Comparison of ENCODE assay signal across 8 mouse cellular contexts in genomic region chr2:74691022-74691951, GRCm38 (mm10). TPM values are rescaled to one million over a fixed set of nuclear protein-coding genes. Genes with fewer than 3 reads are reported as not detected.
DNase-seq lines count a peak whose midpoint lies in the region; ATAC-seq and TF ChIP-seq lines count a peak whose summit lies in the region.

Gene Hoxd10, plus strand, starts transcription at chr2:74691924.

- peak; percentile 59 for TF ChIP-seq CTCF in ES-Bruce4 (IDR thresholded peaks at IDR 0.05; ENCODE audit: low read depth, low read length)

- no peaks in the 10 kb centered on the region for H3K36me3 ChIP-seq in ES-Bruce4 (ENCODE audit: control insufficient read depth, insufficient read depth, low read length, poor library complexity, severe bottlenecking)
- H3K36me3 ChIP-seq in kidney, embryonic 16.5 days (ENCODE audit: insufficient read depth, low read length): no peaks in the 10 kb centered on the region; the same call in 1 of the 2 replicates
- H3K36me3 ChIP-seq in neural tube, embryonic 13.5 days: no peaks in the 10 kb centered on the region

- ATAC-seq in kidney, embryonic 16.5 days (ENCODE audit: low FRiP score, low TSS enrichment): peak; percentile 90
- ATAC-seq in neural tube, embryonic 13.5 days (ENCODE audit: low read depth): peak; percentile 78
- ATAC-seq in erythroblast, adult 5-6 weeks (replicated peaks; ENCODE audit: low FRiP score, poor library complexity, severe bottlenecking): no peak
- no peak for ATAC-seq in CD4-positive, CD25-positive, alpha-beta regulatory T cell, adult 4 months

- WGBS in kidney, embryonic 16.5 days: under 1% methylated on average over 56 of the region's 56 CpGs
- WGBS in neural tube, embryonic 13.5 days: under 1% methylated on average over 56 of the region's 56 CpGs

- peak within 1 kb of the TSS; percentile 49 for H3K4me3 ChIP-seq in ES-Bruce4 (ENCODE audit: low read depth, low read length)
- H3K4me3 ChIP-seq in kidney, embryonic 16.5 days (ENCODE audit: low read length): peak within 1 kb of the TSS; percentile 82
- peak within 1 kb of the TSS; percentile 61 for H3K4me3 ChIP-seq in neural tube, embryonic 13.5 days

- 0 out of 2 replicates have a peak within 1 kb of the TSS, but pooled peaks have one; percentile 10 for H3K9ac ChIP-seq in ES-Bruce4 (ENCODE audit: low read depth, poor library complexity, severe bottlenecking)
- peak within 1 kb of the TSS; percentile 92 for H3K9ac ChIP-seq in kidney, embryonic 16.5 days (replicated peaks; ENCODE audit: low read length)
- peak within 1 kb of the TSS; percentile 96 for H3K9ac ChIP-seq in neural tube, embryonic 13.5 days

- peak; percentile 74 for DNase-seq in adrenal gland, postnatal 10 days
- DNase-seq in gastrocnemius, postnatal 10 days: peak; percentile 73
- DNase-seq in cerebellum, postnatal 36 days: no peak

- peak within 1 kb of the TSS; percentile 80 for H3K4me2 ChIP-seq in kidney, embryonic 16.5 days (replicated peaks; ENCODE audit: low read depth, low read length)
- H3K4me2 ChIP-seq in neural tube, embryonic 13.5 days: peak within 1 kb of the TSS; percentile 67

- H3K27me3 ChIP-seq in ES-Bruce4 (ENCODE audit: control insufficient read depth, insufficient read depth, low read length, poor library complexity, severe bottlenecking): peaks cover 64% of the 10 kb centered on the region
- peaks cover 3% of the 10 kb centered on the region; the same call in 1 of the 2 replicates for H3K27me3 ChIP-seq in kidney, embryonic 16.5 days (ENCODE audit: insufficient read depth, low read length)
- peaks cover 97% of the 10 kb centered on the region for H3K27me3 ChIP-seq in neural tube, embryonic 13.5 days

- TF ChIP-seq EP300 in ES-Bruce4 (IDR thresholded peaks at IDR 0.05; ENCODE audit: insufficient read depth, low read depth, low read length): no peak

- no peaks in the 10 kb centered on the region for H3K9me3 ChIP-seq in ES-Bruce4 (replicated peaks; ENCODE audit: control insufficient read depth, insufficient read depth, low read length, poor library complexity, severe bottlenecking)
- no peaks in the 10 kb centered on the region for H3K9me3 ChIP-seq in kidney, embryonic 16.5 days (ENCODE audit: low read length)
- no peaks in the 10 kb centered on the region for H3K9me3 ChIP-seq in neural tube, embryonic 13.5 days

- H3K27ac ChIP-seq in ES-Bruce4 (ENCODE audit: insufficient read depth, low read length): no peak within 1 kb of the TSS
- H3K27ac ChIP-seq in kidney, embryonic 16.5 days (ENCODE audit: low read length): peak within 1 kb of the TSS; percentile 98
- H3K27ac ChIP-seq in neural tube, embryonic 13.5 days (replicated peaks): peak within 1 kb of the TSS; percentile 89

- no peak for TF ChIP-seq POLR2A in ES-Bruce4 (IDR thresholded peaks at IDR 0.05; ENCODE audit: insufficient read depth, low read length)

- H3K4me1 ChIP-seq in ES-Bruce4 (ENCODE audit: control insufficient read depth, insufficient read depth, low read length): no peaks in the 10 kb centered on the region
- peaks cover 33% of the 10 kb centered on the region for H3K4me1 ChIP-seq in kidney, embryonic 16.5 days (ENCODE audit: insufficient read depth, low read length)
- H3K4me1 ChIP-seq in neural tube, embryonic 13.5 days (replicated peaks): peaks cover 26% of the 10 kb centered on the region

RNA-seq across cellular contexts. Expression of gene Hoxd10, which starts in this region (rescaled TPM):
- not detected in 2 replicates for polyA plus RNA-seq in ES-Bruce4 (2011; ENCODE audit: insufficient read depth, insufficient read length, low read depth, missing spikeins)
- under 1 TPM; 0.15 to 0.27 TPM for total RNA-seq in adrenal gland, postnatal 10 days (2021)
- 1 to 10 TPM; 3.9 to 4.5 TPM for total RNA-seq in gastrocnemius, postnatal 10 days (2021)
- polyA plus RNA-seq in kidney, embryonic 16.5 days (2015; fragmentation: Nextera tagmentation; extraction: Ambion mirVana): 33.5 and 38.5 TPM in 2 replicates
- 87.2 and 132 TPM in 2 replicates for polyA plus RNA-seq in neural tube, embryonic 13.5 days (2015; fragmentation: Nextera tagmentation; extraction: Ambion mirVana)
- not detected in 2 replicates for total RNA-seq in erythroblast, adult 5-6 weeks (2015; ENCODE audit: low replicate concordance)
- 0.42 TPM in 1 of 2 replicates, not detected in the other for total RNA-seq in erythroblast, adult 5-6 weeks (2017; ENCODE audit: low replicate concordance)
- not detected for polyA plus RNA-seq in CD4-positive, CD25-positive, alpha-beta regulatory T cell, adult 4 months (2017; shearing (Covaris generic))

Comparison
In these comparisons a context has a peak if more than half of its experiments do, and no peak if none do; other contexts are left out.
1. RNA of gene Hoxd10 (polyA plus RNA-seq): 87.2 to 132 TPM in neural tube, embryonic 13.5 days and 33.5 to 38.5 TPM in kidney, embryonic 16.5 days; not detected in ES-Bruce4 and not detected in CD4-positive, CD25-positive, alpha-beta regulatory T cell, adult 4 months; every median in the first group is over 10 times any median in the second.
2. Peak in DNase-seq in adrenal gland, postnatal 10 days; RNA of the gene not detected or under 1 TPM.
3. H3K9ac ChIP-seq: peak in every context shown above with its lines; median percentile 96 in neural tube, embryonic 13.5 days; 92 in kidney, embryonic 16.5 days; 10 in ES-Bruce4.
4. ATAC-seq: peak in kidney, embryonic 16.5 days (single experiment) and neural tube, embryonic 13.5 days (single experiment); none in erythroblast, adult 5-6 weeks (single experiment) and CD4-positive, CD25-positive, alpha-beta regulatory T cell, adult 4 months (single experiment).
5. Peak in every context shown above with its lines, with median percentiles within 50 percentile points of each other: H3K4me3 ChIP-seq.